Mouse (Mus musculus) E14TG2a.4 (cell line): ENCODE results near the gene Ston1.

Source experiments
- CTCF ChIP-seq: conservative IDR thresholded peaks from 2 replicates; pipeline ENCODE4 v1.5.1; 2014; ENCODE audit warnings: low read length
- POU5F1 ChIP-seq: IDR thresholded peaks from 2 replicates; pipeline ENCODE4 v1.6.1; 2014; ENCODE audit warnings: low read length, borderline replicate concordance

- TF ChIP-seq CTCF, result no peak
- TF ChIP-seq POU5F1, result no peak
These were observed 14.5 kb upstream of the Ston1 start for GRCm38 (mm10) chr17:88582999-88583398.
